Mouse (Mus musculus) myocyte (in vitro differentiated cells): Measurements from ENCODE around the gene Zwilch. TPM values are rescaled to one million over a fixed set of nuclear protein-coding genes. Genes with fewer than 3 reads are reported as not detected.

Source experiments
- H3K27me3 ChIP-seq: one replicate; pipeline ENCODE4 v1.6.1; 2011; ENCODE audit not compliant: control insufficient read depth, insufficient read depth, insufficient read length
- H3K36me3 ChIP-seq: one replicate; pipeline ENCODE4 v1.6.1; 2011; ENCODE audit not compliant: control insufficient read depth, insufficient read depth
- H3K4me2 ChIP-seq: one replicate; pipeline ENCODE4 v1.6.1; 2011; ENCODE audit warnings: low read depth, control low read depth
- H3K4me3 ChIP-seq: one replicate; pipeline ENCODE4 v1.5.1; 2011; ENCODE audit warnings: mild to moderate bottlenecking, control low read depth, moderate library complexity
- H3K79me2 ChIP-seq: one replicate; pipeline ENCODE4 v1.6.1; 2011; ENCODE audit not compliant: control insufficient read depth, insufficient read depth
- H3ac ChIP-seq: one replicate; pipeline ENCODE4 v1.6.1; 2011; ENCODE audit not compliant: control insufficient read depth, insufficient read length
- CEBPB ChIP-seq: IDR thresholded peaks from 2 replicates; pipeline ENCODE4 v1.6.1; 2011; ENCODE audit warnings: mild to moderate bottlenecking, moderate library complexity; ENCODE audit not compliant: poor library complexity, insufficient read depth, severe bottlenecking
- E2F4 ChIP-seq: IDR thresholded peaks from one replicate; pipeline ENCODE4 v1.6.1; 2011; ENCODE audit warnings: mild to moderate bottlenecking, control low read depth, moderate library complexity; ENCODE audit not compliant: insufficient read depth
- MAX ChIP-seq: IDR thresholded peaks from one replicate; pipeline ENCODE4 v1.6.1; 2011; ENCODE audit warnings: low read depth, mild to moderate bottlenecking, control low read depth
- MYOD1 ChIP-seq, 3 experiments: IDR thresholded peaks; one replicate each; pipeline ENCODE4 v1.6.1; 2011; ENCODE audit warnings: control low read depth in 2 of 3, low read depth in 2 of 3, mild to moderate bottlenecking in 2 of 3, moderate library complexity in 1 of 3; ENCODE audit not compliant: insufficient read length in 2 of 3, control insufficient read depth in 1 of 3
- MYOG ChIP-seq, 3 experiments: IDR thresholded peaks; one replicate each; pipeline ENCODE4 v1.6.1; 2011; ENCODE audit warnings: control low read depth in 2 of 3, low read depth in 2 of 3, mild to moderate bottlenecking in 2 of 3; ENCODE audit not compliant: insufficient read length in 2 of 3, control insufficient read depth in 1 of 3, insufficient read depth in 1 of 3
- POLR2A ChIP-seq: IDR thresholded peaks from one replicate; pipeline ENCODE4 v1.6.1; 2011; ENCODE audit warnings: low read depth, mild to moderate bottlenecking, control low read depth, moderate library complexity; ENCODE audit not compliant: insufficient read length
- POLR2AphosphoS2 ChIP-seq: IDR thresholded peaks from one replicate; pipeline ENCODE4 v1.6.1; 2011; ENCODE audit warnings: low read depth, control low read depth; ENCODE audit not compliant: insufficient read length
- REST ChIP-seq: IDR thresholded peaks from one replicate; pipeline ENCODE4 v1.6.1; 2011; ENCODE audit warnings: mild to moderate bottlenecking, control low read depth, moderate library complexity; ENCODE audit not compliant: insufficient read depth, insufficient read length
- SRF ChIP-seq: IDR thresholded peaks from one replicate; pipeline ENCODE4 v1.6.1; 2011; ENCODE audit warnings: low read depth; ENCODE audit not compliant: control insufficient read depth, insufficient read length
- TCF12 ChIP-seq: IDR thresholded peaks from one replicate; pipeline ENCODE4 v1.6.1; 2011; ENCODE audit warnings: mild to moderate bottlenecking, control low read depth; ENCODE audit not compliant: poor library complexity, insufficient read depth, severe bottlenecking
- TCF3 ChIP-seq: IDR thresholded peaks from one replicate; pipeline ENCODE4 v1.6.1; 2011; ENCODE audit warnings: low read depth, control low read depth; ENCODE audit not compliant: insufficient read length
- USF1 ChIP-seq: IDR thresholded peaks from one replicate; pipeline ENCODE4 v1.6.1; 2011; ENCODE audit warnings: low read depth, mild to moderate bottlenecking, control low read depth, moderate library complexity
- polyA plus RNA-seq: library from polyadenylated mRNA; unstranded; fragments of >200 nt; fragmentation: generic; extraction: Trizol; gene quantifications from one replicate; pipeline ENCODE4 v1.2.1, GENCODE M21; 2012; ENCODE audit warnings: missing spikeins

The Zwilch gene
- polyA plus RNA-seq, 1 experiment: 7.1 TPM

GRCm38 (mm10) chr9:64114646-64115045, 58.3 kb downstream of the Zwilch start:
- TF ChIP-seq SRF: no peak
- no peak for TF ChIP-seq TCF12
- no peak for TF ChIP-seq E2F4
- no peak for TF ChIP-seq MAX
- TF ChIP-seq CEBPB: no peak
- no peak for TF ChIP-seq REST
- TF ChIP-seq USF1: no peak
- no peak for TF ChIP-seq POLR2AphosphoS2
- no peak for TF ChIP-seq MYOD1 (IDR thresholded peaks at IDR 0.05; ENCODE audit: control insufficient read depth in 1 of 3, insufficient read length in 2 of 3, low read depth in 2 of 3)
- TF ChIP-seq TCF3: no peak
- TF ChIP-seq MYOG (IDR thresholded peaks at IDR 0.05; ENCODE audit: control insufficient read depth in 1 of 3, insufficient read depth in 1 of 3, insufficient read length in 2 of 3, low read depth in 2 of 3): no peak
- no peak for TF ChIP-seq POLR2A
- Histone ChIP-seq H3K4me2 (peak overlapping the region; percentile 12), H3K79me2 (no peaks in the 10 kb centered on the region), H3K4me3 (no peak overlapping the region), H3K36me3 (no peaks in the 10 kb centered on the region), H3K27me3 (no peaks in the 10 kb centered on the region), H3ac (no peak overlapping the region)

- no peaks in the 10 kb centered on the region for H3K27me3 ChIP-seq
- no peak for TF ChIP-seq POLR2AphosphoS2
- TF ChIP-seq MYOG (IDR thresholded peaks at IDR 0.05; ENCODE audit: control insufficient read depth in 1 of 3, insufficient read depth in 1 of 3, insufficient read length in 2 of 3, low read depth in 2 of 3): no peak
- no peak for TF ChIP-seq POLR2A
- TF ChIP-seq MYOD1 (IDR thresholded peaks at IDR 0.05; ENCODE audit: control insufficient read depth in 1 of 3, insufficient read length in 2 of 3, low read depth in 2 of 3): no peak
- no peak for TF ChIP-seq MAX
- TF ChIP-seq SRF: no peak
- TF ChIP-seq USF1: no peak
- no peak for TF ChIP-seq E2F4
- no peak for TF ChIP-seq TCF12
- TF ChIP-seq REST: no peak
- no peak for TF ChIP-seq TCF3
- TF ChIP-seq CEBPB: no peak
- H3K4me2 ChIP-seq: no peak overlapping the region
- H3K79me2 ChIP-seq: no peaks in the 10 kb centered on the region
- H3K4me3 ChIP-seq: no peak overlapping the region
- H3ac ChIP-seq: no peak overlapping the region
- H3K36me3 ChIP-seq: no peaks in the 10 kb centered on the region
Measured at GRCm38 (mm10) chr9:64110502-64110901, 62.4 kb downstream of the Zwilch start.

GRCm38 (mm10) chr9:64105301-64105700, 67.6 kb downstream of the Zwilch start:
- Histone ChIP-seq H3K27me3 (no peaks in the 10 kb centered on the region), H3ac (no peak overlapping the region), H3K4me3 (no peak overlapping the region), H3K4me2 (peak overlapping the region; percentile 18), H3K79me2 (no peaks in the 10 kb centered on the region), H3K36me3 (no peaks in the 10 kb centered on the region)
- no peak for TF ChIP-seq CEBPB
- no peak for TF ChIP-seq MYOD1 (IDR thresholded peaks at IDR 0.05; ENCODE audit: control insufficient read depth in 1 of 3, insufficient read length in 2 of 3, low read depth in 2 of 3)
- no peak for TF ChIP-seq SRF
- TF ChIP-seq TCF3: no peak
- no peak for TF ChIP-seq TCF12
- no peak for TF ChIP-seq USF1
- TF ChIP-seq POLR2A: no peak

- Histone ChIP-seq H3K27me3 (no peaks in the 10 kb centered on the region), H3K36me3 (no peaks in the 10 kb centered on the region), H3K4me2 (no peak overlapping the region), H3K79me2 (no peaks in the 10 kb centered on the region), H3K4me3 (no peak overlapping the region), H3ac (no peak overlapping the region)
- no peak for TF ChIP-seq MAX
- TF ChIP-seq TCF3: no peak
- no peak for TF ChIP-seq MYOD1 (IDR thresholded peaks at IDR 0.05; ENCODE audit: control insufficient read depth in 1 of 3, insufficient read length in 2 of 3, low read depth in 2 of 3)
- TF ChIP-seq REST: no peak
- TF ChIP-seq TCF12: no peak
- no peak for TF ChIP-seq POLR2AphosphoS2
- TF ChIP-seq USF1: no peak
- no peak for TF ChIP-seq SRF
- no peak for TF ChIP-seq MYOG (IDR thresholded peaks at IDR 0.05; ENCODE audit: control insufficient read depth in 1 of 3, insufficient read depth in 1 of 3, insufficient read length in 2 of 3, low read depth in 2 of 3)
- no peak for TF ChIP-seq CEBPB
- no peak for TF ChIP-seq E2F4
- TF ChIP-seq POLR2A: no peak
Measured at GRCm38 (mm10) chr9:64100442-64100841, 72.5 kb downstream of the Zwilch start.

- H3K27me3 ChIP-seq: no peaks in the 10 kb centered on the region
- H3K36me3 ChIP-seq: no peaks in the 10 kb centered on the region
- no peak overlapping the region for H3ac ChIP-seq
- H3K4me2 ChIP-seq: no peak overlapping the region
- H3K79me2 ChIP-seq: no peaks in the 10 kb centered on the region
- no peak overlapping the region for H3K4me3 ChIP-seq
- TF ChIP-seq POLR2A (no peak), USF1 (no peak), MYOD1 (IDR thresholded peaks at IDR 0.05; ENCODE audit: control insufficient read depth in 1 of 3, insufficient read length in 2 of 3, low read depth in 2 of 3) (no peak)
Measured at GRCm38 (mm10) chr9:64098282-64098681, 74.6 kb downstream of the Zwilch start.
